Mouse (Mus musculus) lung, postnatal 4 days (tissue): ENCODE measurements around the gene Mxi1.

Source experiments
- DNase-seq, 2 experiments: peaks; one replicate each; pipeline ENCODE4 v3.0.0; 2021

The Mxi1 gene

DNA sequence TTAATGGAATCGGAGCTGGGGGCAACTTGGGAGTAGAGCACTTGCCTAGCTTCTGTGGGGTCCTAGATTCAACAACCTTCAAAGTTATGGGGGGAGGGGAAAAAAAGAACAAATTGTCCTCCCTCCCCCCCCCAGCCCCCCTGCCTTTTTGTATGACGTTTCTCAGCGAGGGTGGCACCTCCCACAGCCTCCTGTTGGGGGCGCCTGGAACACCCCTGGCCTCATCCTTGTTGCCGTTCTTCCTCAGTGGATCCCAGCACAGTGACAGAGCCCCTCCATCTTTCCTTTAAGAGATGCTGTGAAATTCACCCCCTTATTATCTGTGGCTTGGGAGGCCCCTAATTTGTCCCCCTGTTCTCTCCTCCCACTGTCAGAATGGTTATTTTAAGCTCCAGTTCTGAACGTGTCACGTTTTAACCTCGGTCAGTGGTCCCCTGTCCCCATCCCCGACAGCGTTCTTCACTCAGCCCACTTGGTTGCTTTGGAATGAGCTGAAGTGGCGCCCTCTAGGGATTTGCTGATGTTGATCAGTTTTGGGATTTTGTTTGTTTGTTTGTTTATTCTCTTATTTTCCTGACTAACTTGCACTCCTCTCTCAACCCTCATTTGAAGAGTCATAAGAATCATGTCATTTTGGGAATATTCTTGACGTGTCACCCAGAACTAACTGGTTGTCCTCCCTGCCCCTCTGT is 92.6 kb downstream of the Mxi1 start:
- no peak for DNase-seq

DNA sequence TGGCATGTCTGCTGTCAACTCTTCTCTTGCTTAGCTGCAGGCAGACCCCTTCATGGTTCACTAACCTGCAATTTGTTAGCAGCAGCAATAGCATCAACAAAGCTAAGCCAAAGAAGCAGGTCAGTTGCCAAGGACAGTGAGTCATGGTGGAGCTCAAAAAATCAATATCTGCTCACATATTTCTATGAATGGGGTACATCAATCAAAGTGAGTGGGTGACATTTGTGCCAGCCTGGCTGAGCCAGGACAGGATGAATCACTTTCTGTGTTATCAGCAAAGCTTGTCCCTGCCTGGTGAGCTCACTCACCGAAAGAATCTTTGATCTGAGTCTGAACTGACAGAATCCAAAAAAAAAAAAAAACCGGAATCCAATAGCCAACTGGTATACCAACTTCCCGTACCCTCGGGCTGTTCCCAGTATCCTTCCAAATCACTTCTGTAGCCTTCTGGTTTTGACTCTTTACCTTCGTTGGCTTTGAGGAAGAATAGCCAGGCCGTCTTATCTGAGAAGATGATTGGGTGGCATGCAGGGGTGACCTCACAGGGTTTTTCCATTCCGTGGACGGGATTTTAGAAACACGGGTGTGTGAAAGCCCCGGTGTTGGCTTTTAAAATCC is 94.0 kb downstream of the Mxi1 start:
- DNase-seq = no peak

DNA sequence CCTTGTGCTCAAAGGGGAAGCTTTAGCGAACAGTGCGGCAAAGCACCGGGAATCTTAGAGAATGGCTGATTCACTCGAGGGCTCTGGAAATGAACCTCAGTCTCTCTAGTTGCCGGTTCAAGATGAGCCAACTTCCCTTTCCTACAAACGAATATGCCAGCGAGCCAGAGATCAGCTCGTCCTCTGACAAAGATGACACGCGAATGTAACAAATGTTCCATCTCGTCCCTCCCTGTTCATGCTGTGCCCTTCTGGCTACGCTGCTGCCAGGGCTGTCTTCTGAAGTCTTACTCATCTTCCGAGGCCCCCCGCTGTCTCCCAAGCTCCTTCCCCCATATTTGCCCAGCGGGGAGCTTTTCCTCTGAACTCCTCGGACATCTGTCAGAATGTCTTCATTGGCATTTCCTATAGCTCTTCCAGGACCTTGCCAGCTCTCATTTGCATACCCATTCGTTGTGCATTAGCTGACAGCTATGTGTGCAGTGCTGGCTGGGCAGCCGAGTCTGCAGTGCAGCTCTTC is 94.6 kb downstream of the Mxi1 start:
- DNase-seq = no peak

DNA sequence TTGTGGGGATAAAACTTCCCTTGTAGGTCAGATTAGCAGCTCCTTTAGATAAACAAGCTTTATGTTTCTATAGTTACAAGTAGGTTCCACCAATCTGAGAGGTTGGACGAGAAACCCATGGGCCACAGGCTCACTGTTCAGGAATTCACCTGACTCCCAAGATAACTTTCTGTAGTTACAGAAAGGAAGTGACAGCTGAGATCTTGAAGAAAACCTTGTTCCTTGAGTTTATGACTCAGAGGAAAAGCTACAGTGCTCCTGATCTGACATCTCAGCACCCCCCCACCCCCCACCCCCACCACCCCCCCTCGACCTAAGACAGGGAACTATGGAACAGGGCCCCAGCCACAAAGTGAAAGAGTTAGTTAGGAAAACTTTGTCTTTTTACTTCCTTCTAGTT is 95.5 kb downstream of the Mxi1 start:
- no peak for DNase-seq

DNA sequence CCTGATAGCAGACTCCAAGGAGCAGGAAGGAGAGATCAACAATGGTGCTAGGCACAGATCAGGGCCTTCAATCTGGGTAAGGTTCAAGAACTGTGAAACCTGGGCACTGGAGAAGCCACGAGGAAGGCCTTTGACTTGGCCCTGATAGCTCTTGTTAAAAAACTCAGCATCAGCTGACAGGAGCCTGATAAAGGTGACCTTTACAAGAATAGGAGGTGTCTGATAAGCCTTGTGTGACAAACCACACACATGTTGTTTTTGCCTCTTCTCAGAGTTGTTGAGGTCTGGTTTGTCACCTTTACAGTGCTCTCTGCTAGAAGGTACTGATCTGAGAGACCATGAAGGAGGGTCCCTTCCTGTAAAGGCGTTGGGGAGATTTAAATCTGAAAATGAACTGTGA is 97.0 kb downstream of the Mxi1 start:
- DNase-seq = no peak

GRCm38 (mm10) chr19:53408398-53408797 is 98.1 kb downstream of the Mxi1 start:
- DNase-seq = no peak

GRCm38 (mm10) chr19:53409663-53410307 is 99.5 kb downstream of the Mxi1 start:
- DNase-seq = no peak

DNA sequence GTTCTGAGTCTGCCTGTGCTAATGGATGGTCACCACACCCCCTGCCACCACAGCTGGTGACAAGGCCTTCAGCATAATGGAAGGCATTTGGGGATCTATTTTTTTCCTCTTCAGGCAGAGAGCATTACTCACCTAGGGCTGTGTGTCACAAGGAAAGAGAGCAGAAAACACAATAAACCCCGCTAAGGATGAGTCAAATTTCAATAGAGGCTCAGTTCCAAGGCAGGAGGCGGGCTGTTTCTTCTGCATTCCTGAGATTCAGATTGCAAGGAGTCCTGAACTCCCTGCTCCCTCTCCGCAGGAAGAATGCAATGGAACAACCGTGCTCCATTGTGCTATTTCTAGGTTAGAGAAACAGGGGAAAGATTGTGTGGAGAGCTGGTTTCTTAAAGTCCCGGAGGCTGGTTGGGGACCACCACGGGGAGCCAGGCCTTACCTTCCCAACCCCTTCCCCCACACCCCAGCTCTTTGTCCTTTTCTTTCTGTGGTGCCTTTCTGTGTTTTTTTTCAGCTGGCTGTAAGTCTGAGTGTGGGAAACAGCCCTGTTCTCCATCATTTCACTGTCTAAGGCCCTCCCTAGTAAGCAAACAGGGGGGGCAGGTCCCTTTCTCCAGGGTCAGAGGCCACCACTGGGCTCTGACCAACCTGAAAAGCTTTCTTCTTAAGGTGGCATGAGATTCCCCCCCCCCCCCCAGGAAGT is 102.0 kb downstream of the Mxi1 start:
- no peak for DNase-seq

- no peak for DNase-seq
Measured at GRCm38 (mm10) chr19:53413617-53414380, 103.5 kb downstream of the Mxi1 start.

DNA sequence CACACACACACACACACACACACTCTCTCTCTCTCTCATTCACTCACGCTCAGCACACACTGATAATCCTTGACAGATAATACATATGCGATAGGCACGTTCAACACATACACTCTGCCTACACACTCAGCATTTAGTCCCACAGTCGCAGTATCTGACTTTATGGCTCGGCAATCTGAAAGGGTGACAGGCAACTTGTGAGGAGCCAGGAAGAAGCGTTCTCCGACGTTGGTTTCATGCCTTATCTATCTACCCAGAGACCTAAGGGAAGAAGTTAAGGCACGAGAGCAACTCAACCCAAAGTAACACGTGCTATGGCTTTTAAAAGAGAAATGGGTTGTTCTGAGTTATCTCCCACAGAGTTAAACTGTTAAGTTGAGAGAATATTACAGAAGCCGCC is 104.3 kb downstream of the Mxi1 start:
- DNase-seq = no peak

DNA sequence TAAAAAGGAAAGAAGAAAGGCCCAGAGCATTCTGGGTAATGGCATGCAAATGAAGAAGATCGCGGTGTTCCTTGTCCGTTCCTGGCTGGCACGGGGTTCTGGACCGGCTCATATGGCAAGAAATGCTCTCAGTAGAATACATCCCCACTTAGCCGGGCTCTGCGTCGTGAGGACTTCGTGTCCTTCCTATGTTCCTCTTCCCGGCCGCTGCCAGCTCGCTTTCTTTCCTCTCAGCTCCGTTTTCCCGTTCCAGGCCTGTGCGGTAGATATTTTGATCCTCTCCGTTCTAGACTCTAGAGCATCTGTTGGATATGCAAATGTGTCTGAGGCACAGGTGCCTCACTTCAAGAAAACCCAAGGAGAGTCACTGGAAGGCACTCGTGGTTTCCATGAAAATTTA is 104.9 kb downstream of the Mxi1 start:
- DNase-seq = no peak

DNA sequence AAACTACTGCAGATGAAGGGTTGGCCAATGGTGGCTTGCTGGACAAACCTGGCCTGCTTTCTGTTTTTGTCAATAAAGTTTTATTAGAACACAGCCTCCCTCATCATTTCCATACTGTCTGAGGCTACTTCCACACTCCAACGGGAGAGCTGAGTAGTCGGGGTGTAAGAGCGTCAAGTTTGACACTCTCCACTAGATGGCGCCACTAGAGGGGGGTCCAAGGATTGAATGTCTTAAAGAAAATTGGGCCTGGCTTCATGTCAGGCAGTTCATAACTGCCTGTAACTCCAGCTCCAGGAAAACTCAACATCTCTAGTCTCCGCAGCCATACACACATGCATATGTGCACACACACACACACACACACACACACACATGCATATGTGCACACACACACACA is 109.5 kb downstream of the Mxi1 start:
- DNase-seq = peak; percentile 67 to 87

GRCm38 (mm10) chr19:53420924-53421582 is 110.7 kb downstream of the Mxi1 start:
- peak; percentile 85 to 87 for DNase-seq

DNA sequence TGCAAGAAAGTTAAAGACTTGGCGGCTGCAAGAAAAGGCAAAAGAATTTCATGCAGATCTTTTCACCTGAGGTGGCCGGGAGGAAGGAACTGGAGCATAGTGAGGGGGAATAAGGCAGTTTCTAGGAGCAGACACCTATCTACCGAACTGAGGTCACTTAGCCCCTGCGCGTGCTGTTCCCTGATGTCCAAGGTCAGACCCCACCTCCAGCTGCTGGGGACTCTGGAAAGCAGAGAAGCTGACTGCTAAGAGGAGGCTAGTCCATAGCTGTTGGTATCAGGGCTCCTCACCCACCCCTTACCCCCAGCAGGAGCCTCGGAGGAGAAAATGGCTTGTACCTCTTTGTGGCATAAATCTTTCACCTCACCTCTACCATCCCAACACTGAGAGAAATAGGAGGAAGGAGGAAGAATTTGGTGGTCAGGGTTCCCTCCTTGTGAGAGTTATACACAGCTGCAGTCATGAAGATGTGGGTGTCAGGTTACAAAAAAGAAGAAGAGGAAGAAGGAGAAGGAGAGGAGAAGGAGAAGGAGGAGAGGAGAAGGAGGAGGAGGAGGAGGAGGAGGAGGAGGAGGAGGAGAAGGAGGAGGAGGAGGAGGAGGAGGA is 111.4 kb downstream of the Mxi1 start:
- DNase-seq = no peak

- peak in 1 of 2 experiments; percentile 34 for DNase-seq
Measured at GRCm38 (mm10) chr19:53422358-53423308, 112.3 kb downstream of the Mxi1 start.

GRCm38 (mm10) chr19:53423341-53423753 is 113.0 kb downstream of the Mxi1 start:
- DNase-seq = peak; percentile 56 to 66

GRCm38 (mm10) chr19:53423816-53424465 is 113.6 kb downstream of the Mxi1 start:
- no peak for DNase-seq

DNA sequence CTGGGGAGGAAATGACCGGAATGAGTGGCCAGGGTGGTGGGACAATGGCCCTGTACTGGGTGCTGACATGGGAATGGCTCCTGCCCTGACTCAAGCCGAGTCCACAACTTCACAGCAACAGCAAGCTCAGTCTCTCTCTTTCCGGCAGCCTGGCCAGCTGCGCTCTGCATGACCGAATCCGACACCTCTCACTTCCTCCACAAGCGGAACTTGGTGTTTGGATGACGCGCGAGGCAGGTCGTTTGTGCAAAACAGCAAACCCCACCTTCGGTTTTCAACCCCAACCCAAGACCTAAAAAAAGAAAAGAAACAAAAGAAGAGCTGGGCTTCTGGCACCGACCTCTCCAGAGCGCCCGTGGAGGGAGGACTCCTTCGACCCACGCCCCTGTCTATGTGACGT is 114.3 kb downstream of the Mxi1 start:
- DNase-seq = peak; percentile 86 to 89
